Mouse (Mus musculus) cortical plate, adult 2 months (tissue): ENCODE results near the gene Dcp1a. TPM values are rescaled to one million over a fixed set of nuclear protein-coding genes. Genes with fewer than 3 reads are reported as not detected.
A peak's percentile ranks its signal among the peaks of the same experiment; 100 is the strongest.
"Not testable (repeated sequence)": the region's sequence is repeated elsewhere in the genome, so short reads cannot be mapped to it uniquely, and the experiment has no call there.

Experiments used
- H3K27ac ChIP-seq: fragments of 200-500 bp; 2 replicates; pipeline ENCODE4 v1.5.1; 2012; ENCODE audit warnings: low read length, control low read depth, inconsistent platforms; ENCODE audit not compliant: insufficient read depth
- H3K4me1 ChIP-seq: fragments of 200-500 bp; 2 replicates; pipeline ENCODE4 v1.6.1; 2011; ENCODE audit warnings: low read length; ENCODE audit not compliant: control insufficient read depth, insufficient read depth
- H3K4me3 ChIP-seq: fragments of 200-500 bp; 2 replicates; pipeline ENCODE4 v1.5.1; 2011; ENCODE audit warnings: mild to moderate bottlenecking, low read length, control low read depth; ENCODE audit not compliant: insufficient read depth
- CTCF ChIP-seq: fragments of 200-500 bp; IDR thresholded peaks from 2 replicates; pipeline ENCODE4 v1.5.1; 2011; ENCODE audit warnings: mild to moderate bottlenecking, control low read depth, low read length; ENCODE audit not compliant: insufficient read depth; ENCODE audit errors: extremely low read depth
- POLR2A ChIP-seq: fragments of 200-500 bp; IDR thresholded peaks from 2 replicates; pipeline ENCODE4 v1.6.1; 2011; ENCODE audit warnings: mild to moderate bottlenecking, low read length, control low read depth; ENCODE audit not compliant: insufficient read depth; ENCODE audit errors: extremely low read depth
- polyA plus RNA-seq: library from polyadenylated mRNA; depleted of rRNA; stranded (reverse); fragments of >200 nt; gene quantifications from 2 replicates; pipeline ENCODE4 v1.2.3, GENCODE M21; 2012

Dcp1a gene
- polyA plus RNA-seq, 1 experiment, result 21.4 TPM

DNA sequence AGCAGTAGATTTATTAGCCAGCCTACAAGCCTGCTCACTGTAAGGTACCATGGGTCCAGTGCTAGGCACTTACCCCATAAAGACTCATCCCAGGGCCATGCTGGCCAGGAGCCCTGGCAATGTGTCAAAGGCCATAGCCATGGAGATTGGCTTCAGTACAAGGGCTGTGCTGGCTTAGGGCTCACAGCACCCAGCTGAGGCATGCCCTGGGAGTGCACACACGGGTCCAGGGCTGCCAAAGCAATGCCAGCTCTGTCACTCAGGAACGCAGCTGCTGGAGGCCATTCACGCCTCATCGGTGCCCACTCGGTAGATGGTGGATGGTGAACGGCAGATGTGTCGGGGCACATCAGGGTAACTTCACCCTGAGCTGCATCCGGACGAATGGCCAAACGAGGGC, 62.2 kb downstream of the Dcp1a start:
- H3K4me3 ChIP-seq, result no peak overlapping the region
- TF ChIP-seq POLR2A (no peak), CTCF (no peak)
- 0 out of 2 replicates have a peak overlapping the region, but pooled peaks have one; percentile 56 for H3K27ac ChIP-seq
- H3K4me1 ChIP-seq, result no peaks in the 10 kb centered on the region

DNA sequence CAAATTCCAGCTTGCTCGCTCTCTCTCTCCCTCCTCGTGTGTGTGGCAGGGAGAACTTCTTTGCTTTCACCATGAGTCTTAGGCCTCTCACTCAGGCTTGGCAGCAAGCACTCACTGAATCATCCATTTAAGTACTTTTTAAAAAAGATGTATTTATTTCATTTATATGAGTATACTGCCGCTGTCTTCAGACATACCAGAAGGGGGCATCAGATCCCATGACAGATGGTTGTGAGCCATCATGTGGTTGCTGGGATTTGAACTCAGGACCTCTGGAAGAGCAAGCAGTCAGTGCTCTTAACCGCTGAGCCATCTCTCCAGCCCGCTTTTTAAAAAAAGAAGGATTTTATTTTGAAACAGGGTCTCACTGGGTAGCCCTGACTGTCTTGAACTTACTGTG, 64.0 kb downstream of the Dcp1a start:
- H3K27ac ChIP-seq, H3K4me1 ChIP-seq, H3K4me3 ChIP-seq: not testable (repeated sequence)

DNA sequence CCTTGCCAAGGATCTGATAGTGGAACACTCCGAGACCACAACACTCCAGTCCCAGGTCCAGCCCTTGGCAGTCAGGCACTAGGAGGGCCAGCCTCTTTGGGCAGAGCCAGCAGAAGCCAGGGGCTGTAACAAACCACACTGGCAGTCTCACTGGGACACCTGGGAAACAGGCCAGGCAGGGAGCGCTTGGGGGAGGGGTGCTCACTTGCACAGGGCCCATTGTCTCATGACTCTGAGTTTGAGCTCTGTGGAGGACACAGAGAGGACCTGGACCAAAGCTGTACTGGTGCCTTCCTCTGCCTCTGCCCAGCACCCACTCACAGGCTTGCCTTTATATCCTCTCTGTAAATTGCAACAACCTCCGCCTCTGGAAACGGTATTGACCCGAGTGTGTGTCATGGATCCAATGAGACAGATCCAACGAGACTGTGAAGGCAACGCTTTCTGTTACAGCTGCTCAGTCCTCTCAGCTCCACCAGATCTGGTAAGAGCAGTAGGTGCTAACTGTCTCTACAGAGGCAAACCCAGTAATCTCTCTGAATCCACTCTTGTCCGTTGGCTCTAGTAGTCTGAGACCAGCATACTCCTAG, 68.9 kb downstream of the Dcp1a start, which contains the start of gene Tkt:
Tkt (plus strand) TSS at position 229 of the 590 bp plus-strand sequence.
- no peak for TF ChIP-seq CTCF
- peak; percentile 25; the same call in 1 of the 2 replicates for TF ChIP-seq POLR2A
- peak within 1 kb of the TSS; percentile 87 for H3K4me3 ChIP-seq
- H3K27ac ChIP-seq, result peak within 1 kb of the TSS; percentile 93
- H3K4me1 ChIP-seq, result peaks cover 13% of the 10 kb centered on the region

DNA sequence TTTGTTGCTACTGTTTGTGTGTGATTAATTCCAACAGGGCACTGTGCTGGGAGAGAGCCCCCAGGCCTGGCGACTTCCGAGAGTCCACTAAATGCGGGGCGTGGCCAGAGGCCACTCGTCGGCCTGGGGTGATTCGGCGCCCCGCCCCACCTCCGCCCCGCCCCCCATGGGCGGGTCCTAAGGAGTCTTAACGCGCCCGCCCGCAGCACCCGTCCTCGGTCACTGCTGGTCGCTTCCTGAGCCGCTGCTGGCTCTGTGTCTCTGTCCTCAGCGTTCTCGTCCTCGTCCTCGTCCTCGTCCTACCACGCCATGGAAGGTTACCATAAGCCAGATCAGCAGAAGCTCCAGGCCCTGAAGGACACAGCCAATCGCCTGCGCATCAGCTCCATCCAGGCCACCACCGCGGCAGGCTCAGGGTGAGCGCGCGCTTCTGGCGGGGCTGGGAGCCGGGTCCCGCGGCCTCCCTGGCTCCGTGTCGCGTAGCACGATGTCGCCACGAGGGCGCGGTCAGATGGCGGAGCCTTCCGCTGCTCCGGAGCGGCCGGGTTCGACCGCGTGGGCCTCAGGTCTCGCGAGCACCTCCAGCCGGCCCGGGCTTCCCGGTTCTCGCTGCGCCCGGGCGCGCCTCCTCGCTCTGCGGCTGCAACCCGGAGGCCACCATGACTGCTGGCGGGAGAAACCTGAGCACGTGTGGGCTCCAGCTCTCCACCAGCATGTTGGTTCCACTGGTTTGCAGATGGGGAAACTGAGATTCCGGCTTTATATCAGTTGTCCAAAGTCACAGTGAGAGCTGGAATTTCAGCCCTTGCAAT, 69.8 kb downstream of the Dcp1a start:
- H3K4me1 ChIP-seq, result peaks cover 13% of the 10 kb centered on the region
- peak overlapping the region; percentile 87 for H3K4me3 ChIP-seq
- TF ChIP-seq CTCF, result no peak
- peak; percentile 95 for TF ChIP-seq POLR2A
- H3K27ac ChIP-seq, result peak overlapping the region; percentile 93

DNA sequence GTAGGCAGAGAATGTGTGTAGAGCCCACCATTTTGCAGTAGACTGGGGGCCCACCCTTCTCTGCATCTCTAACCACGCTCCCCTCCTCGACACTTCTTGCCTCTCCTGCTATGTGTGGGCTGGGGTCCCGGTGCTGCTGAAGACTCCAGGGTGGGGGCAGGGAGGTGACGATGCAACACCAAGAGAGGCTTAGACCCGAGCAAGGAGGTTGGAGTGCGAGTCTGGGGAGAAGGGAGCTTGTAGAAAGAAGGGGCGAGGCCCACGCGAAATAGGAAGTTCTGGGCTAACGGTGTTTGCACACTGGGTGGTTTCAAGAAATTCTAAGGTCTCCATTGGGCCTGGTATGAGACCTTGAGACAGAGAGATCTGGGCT, 70.4 kb downstream of the Dcp1a start:
- no peak for TF ChIP-seq CTCF
- no peak for TF ChIP-seq POLR2A
- H3K4me1 ChIP-seq, result peaks cover 13% of the 10 kb centered on the region
- no peak overlapping the region; the same call in 1 of the 2 replicates for H3K27ac ChIP-seq
- H3K4me3 ChIP-seq, result peak overlapping the region; percentile 87

DNA sequence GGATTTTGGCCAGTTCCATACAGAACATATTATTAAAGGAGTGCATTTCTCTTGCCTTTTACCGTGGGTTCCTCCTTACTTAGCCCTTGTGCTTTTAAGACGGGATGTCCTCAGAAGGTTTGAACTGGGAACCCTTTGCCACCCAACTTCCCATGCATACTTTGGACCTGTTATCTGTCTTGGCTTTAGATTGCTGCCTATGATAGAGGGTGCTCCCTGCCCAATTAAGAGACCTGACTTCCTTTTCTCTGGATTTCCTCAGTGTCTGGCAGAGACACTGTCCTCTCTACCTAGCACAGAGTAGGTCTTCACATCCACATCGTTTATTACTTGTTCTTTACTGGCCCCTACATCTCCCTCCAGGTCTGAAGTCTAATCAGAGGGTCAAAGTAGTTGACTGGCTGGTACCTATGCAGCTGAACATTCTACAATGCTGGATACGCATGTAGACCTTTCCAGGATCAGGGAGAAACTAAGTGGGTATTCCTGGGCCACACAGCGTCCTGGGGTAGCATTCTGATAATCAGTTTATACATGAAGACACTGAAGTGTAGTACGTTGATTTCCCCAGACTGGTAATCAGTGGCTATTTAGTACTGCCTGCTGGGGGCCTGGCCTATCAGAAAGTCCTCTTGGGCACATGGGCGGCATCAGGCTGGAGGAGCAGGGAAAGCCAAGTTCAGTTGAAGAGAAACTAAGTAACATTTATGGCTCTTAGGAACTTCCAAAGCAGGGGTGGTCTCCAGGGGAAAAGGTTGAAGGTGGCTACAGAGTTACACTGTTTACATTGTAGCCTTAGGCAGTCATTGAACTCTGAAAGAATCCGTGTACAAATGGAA, 71.1 kb downstream of the Dcp1a start:
- peaks cover 13% of the 10 kb centered on the region for H3K4me1 ChIP-seq
- H3K4me3 ChIP-seq, result peak overlapping the region; percentile 87
- TF ChIP-seq POLR2A (no peak), CTCF (no peak)
- no peak overlapping the region for H3K27ac ChIP-seq

DNA sequence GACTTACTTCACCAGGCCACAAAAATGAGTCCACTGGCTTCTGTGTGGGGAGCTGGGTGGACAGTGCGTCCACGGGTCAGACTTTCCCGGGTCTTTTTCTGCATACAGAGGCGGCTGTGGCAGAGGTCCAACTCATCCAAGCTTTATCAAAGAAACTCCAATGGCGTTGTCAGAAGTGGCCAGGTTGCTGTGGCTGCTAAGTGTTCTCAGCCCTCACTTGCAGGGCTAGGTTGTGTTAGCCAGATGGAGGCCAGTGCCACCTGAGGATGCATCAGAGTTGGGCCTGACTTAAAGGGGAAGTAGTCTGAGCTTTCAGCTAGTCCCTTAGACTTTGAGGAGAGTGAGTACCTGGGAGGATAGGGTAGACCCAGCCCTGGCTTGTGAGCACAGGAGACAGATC, 72.2 kb downstream of the Dcp1a start:
- Histone ChIP-seq H3K27ac (no peak overlapping the region), H3K4me1 (peaks cover 13% of the 10 kb centered on the region), H3K4me3 (no peak overlapping the region)
- TF ChIP-seq CTCF, result no peak
- no peak for TF ChIP-seq POLR2A

DNA sequence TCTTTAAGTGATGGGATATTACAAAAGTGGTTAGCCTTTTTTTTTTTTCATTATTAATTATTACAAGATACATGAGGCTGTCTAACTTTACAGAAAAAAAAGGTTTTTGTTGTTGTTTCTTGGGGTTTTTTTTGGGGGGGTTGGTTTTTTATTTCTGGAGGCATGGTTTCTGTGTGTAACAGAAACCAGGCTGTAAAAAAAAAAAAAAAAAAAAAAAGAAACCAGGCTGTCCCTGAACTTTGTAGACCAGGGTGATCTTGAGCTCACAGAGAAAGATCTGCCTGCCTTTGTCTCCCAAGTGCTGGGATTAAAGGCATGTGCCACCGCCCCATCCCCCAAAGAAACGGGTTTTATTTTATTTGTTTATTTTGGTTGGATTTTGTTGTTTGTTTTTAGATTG, 72.6 kb downstream of the Dcp1a start:
- H3K4me3 ChIP-seq, result no peak overlapping the region
- H3K27ac ChIP-seq, result no peak overlapping the region
- no peak for TF ChIP-seq CTCF
- TF ChIP-seq POLR2A, result no peak
- H3K4me1 ChIP-seq, result peaks cover 13% of the 10 kb centered on the region

DNA sequence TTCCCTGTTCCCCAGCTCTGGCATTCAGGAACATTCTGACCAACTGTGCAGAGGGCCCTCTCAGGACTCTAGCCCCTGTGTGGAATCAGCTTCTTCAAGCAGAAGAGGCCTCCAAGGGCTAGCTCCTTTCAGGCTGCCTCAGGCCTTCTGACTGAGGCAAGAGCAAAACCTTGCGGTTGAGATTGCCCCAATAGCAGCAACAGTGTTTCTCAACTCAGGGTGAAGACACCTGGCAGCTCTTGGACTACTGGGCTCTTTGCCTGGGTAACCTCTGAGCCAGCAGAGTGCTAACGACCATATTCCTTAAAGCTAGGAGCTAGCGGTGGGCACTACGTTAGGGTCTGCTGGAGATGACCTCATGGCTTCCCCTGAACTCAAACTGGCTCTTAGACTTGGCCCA, 73.8 kb downstream of the Dcp1a start:
- Histone ChIP-seq H3K4me3 (no peak overlapping the region), H3K27ac (no peak overlapping the region), H3K4me1 (peaks cover 10% of the 10 kb centered on the region)
- TF ChIP-seq POLR2A (no peak), CTCF (no peak)
